9 mouse cellular contexts compared by ENCODE assay signal in the genomic region with DNA sequence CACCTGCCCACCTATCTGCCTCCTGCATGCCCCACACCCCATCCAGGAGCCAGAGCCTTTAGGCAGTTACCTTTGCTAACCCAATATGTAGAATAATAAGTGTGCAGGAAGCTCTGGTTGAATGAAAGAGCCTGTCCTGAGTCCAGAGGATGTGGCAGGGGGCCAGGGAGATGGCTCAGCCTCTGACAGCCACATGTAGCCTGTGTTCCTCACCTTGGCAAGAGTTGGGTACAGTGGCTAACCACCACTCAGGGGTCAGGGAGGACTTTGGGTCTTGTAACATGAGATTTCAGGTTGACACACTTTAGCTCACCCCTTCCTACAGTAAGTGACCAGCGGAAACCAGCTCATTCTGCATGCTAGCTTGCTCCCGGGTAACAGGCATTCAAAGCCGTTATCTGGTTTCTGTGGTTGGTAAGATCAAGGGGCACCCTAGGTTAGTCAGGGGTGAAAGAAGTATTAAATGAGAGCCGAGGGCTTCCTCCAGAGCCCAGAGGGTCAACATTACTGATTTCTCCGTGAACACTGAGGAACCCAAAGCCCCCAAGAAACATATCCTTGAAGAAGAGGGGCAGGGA.
DNase-seq lines count a peak whose midpoint lies in the region; ATAC-seq lines count a peak whose summit lies in the region.
"Had no signal": no experiment of that assay in that cellular context is flagged by ENCODE, and none has a peak within 500 bp of the region (broad histone marks: within the 10 kb centered on the region; RNA-seq: fewer than 3 reads in every experiment).

No protein-coding gene starts in this region.

- 54% methylated on average over 5 of the region's 5 CpGs for WGBS in heart, embryonic 16.5 days
- WGBS in neural tube, embryonic 13.5 days = 74% methylated on average over 5 of the region's 5 CpGs
- WGBS in intestine, embryonic 15.5 days = 67% methylated on average over 5 of the region's 5 CpGs

- H3K27ac ChIP-seq in heart, embryonic 16.5 days (ENCODE audit: low read length) = peak overlapping the region; percentile 81
- H3K27ac ChIP-seq in neural tube, embryonic 13.5 days (replicated peaks) = peak overlapping the region; percentile 42; the same call in 1 of the 2 replicates
- H3K27ac ChIP-seq in intestine, embryonic 15.5 days = peak overlapping the region; percentile 72
- H3K27ac ChIP-seq: midbrain, embryonic 12.5 days had no signal

- DNase-seq in heart, adult 8-10 months (ENCODE audit: low spot score) = no peak
- DNase-seq in neural tube, embryonic 10.5 days (ENCODE audit: extremely low spot score, low spot score) = no peak
- DNase-seq in urinary bladder, postnatal 36 days (ENCODE audit: low spot score in 2 of 2) = no peak
- DNase-seq in ovary, postnatal 14 days (ENCODE audit: low spot score) = no peak

- no peak overlapping the region for H3K4me2 ChIP-seq in heart, embryonic 16.5 days (ENCODE audit: low read depth, low read length)
- H3K4me2 ChIP-seq in neural tube, embryonic 13.5 days = no peak overlapping the region
- H3K4me2 ChIP-seq in intestine, embryonic 15.5 days (replicated peaks) = 0 out of 2 replicates have a peak overlapping the region, but pooled peaks have one; percentile 6
- H3K4me2 ChIP-seq: midbrain, embryonic 12.5 days had no signal

- peaks cover 4% of the 10 kb centered on the region for H3K36me3 ChIP-seq in heart, embryonic 16.5 days (ENCODE audit: control insufficient read depth, insufficient read depth)
- H3K36me3 ChIP-seq in neural tube, embryonic 13.5 days = no peaks in the 10 kb centered on the region
- no peaks in the 10 kb centered on the region for H3K36me3 ChIP-seq in intestine, embryonic 15.5 days
- H3K36me3 ChIP-seq: midbrain, embryonic 12.5 days had no signal

- H3K4me3 ChIP-seq in heart, embryonic 16.5 days (ENCODE audit: low read length) = no peak overlapping the region
- no peak overlapping the region for H3K4me3 ChIP-seq in neural tube, embryonic 13.5 days
- H3K4me3 ChIP-seq in intestine, embryonic 15.5 days (replicated peaks) = no peak overlapping the region
- H3K4me3 ChIP-seq: midbrain, embryonic 12.5 days had no signal

- H3K9me3 ChIP-seq in heart, embryonic 16.5 days (replicated peaks; ENCODE audit: control insufficient read depth, low read length) = no peaks in the 10 kb centered on the region
- no peaks in the 10 kb centered on the region for H3K9me3 ChIP-seq in neural tube, embryonic 13.5 days
- no peaks in the 10 kb centered on the region for H3K9me3 ChIP-seq in intestine, embryonic 15.5 days
- H3K9me3 ChIP-seq: midbrain, embryonic 12.5 days had no signal

- peak overlapping the region; percentile 38; the same call in 1 of the 2 replicates for H3K9ac ChIP-seq in heart, embryonic 16.5 days (ENCODE audit: low read length)
- no peak overlapping the region for H3K9ac ChIP-seq in neural tube, embryonic 13.5 days
- H3K9ac ChIP-seq in intestine, embryonic 15.5 days = no peak overlapping the region
- H3K9ac ChIP-seq: midbrain, embryonic 12.5 days had no signal

- peaks cover 28% of the 10 kb centered on the region for H3K4me1 ChIP-seq in heart, embryonic 16.5 days (ENCODE audit: control insufficient read depth, insufficient read depth, low read length)
- H3K4me1 ChIP-seq in neural tube, embryonic 13.5 days (replicated peaks) = peaks cover 6% of the 10 kb centered on the region; the same call in 1 of the 2 replicates
- H3K4me1 ChIP-seq in intestine, embryonic 15.5 days (replicated peaks) = peaks cover 25% of the 10 kb centered on the region
- H3K4me1 ChIP-seq: midbrain, embryonic 12.5 days had no signal

- ATAC-seq in heart, embryonic 16.5 days (replicated peaks; ENCODE audit: extremely low read depth, insufficient read depth, low FRiP score) = no peak
- no peak for ATAC-seq in neural tube, embryonic 13.5 days (ENCODE audit: low read depth)
- ATAC-seq in intestine, embryonic 15.5 days = no peak
- ATAC-seq: Patski had no signal

- no peaks in the 10 kb centered on the region for H3K27me3 ChIP-seq in heart, embryonic 16.5 days (ENCODE audit: control insufficient read depth, insufficient read depth, low read length)
- H3K27me3 ChIP-seq in neural tube, embryonic 13.5 days = no peaks in the 10 kb centered on the region
- H3K27me3 ChIP-seq in intestine, embryonic 15.5 days (replicated peaks) = no peaks in the 10 kb centered on the region
- H3K27me3 ChIP-seq: midbrain, embryonic 12.5 days; Patski had no signal
